Mouse (Mus musculus) C2C12 (cell line): ENCODE results near the gene Tctn1. TPM values are rescaled to one million over a fixed set of nuclear protein-coding genes. Genes with fewer than 3 reads are reported as not detected.

ENCODE experiments used
- H3K27me3 ChIP-seq: one replicate; pipeline ENCODE4 v1.6.1; 2011; ENCODE audit not compliant: control insufficient read depth, insufficient read depth, insufficient read length
- H3K36me3 ChIP-seq: one replicate; pipeline ENCODE4 v1.6.1; 2011; ENCODE audit not compliant: control insufficient read depth, insufficient read depth
- H3K4me3 ChIP-seq: one replicate; pipeline ENCODE4 v1.5.1; 2011; ENCODE audit warnings: mild to moderate bottlenecking, control low read depth; ENCODE audit not compliant: poor library complexity, insufficient read depth, severe bottlenecking
- H3K79me2 ChIP-seq: one replicate; pipeline ENCODE4 v1.6.1; 2011; ENCODE audit not compliant: control insufficient read depth, insufficient read depth
- H3K79me3 ChIP-seq: one replicate; pipeline ENCODE4 v1.6.1; 2011; ENCODE audit warnings: low read depth, control low read depth
- H3ac ChIP-seq: one replicate; pipeline ENCODE3; 2011; ENCODE audit warnings: low read depth; ENCODE audit not compliant: control insufficient read depth, insufficient read length
- CEBPB ChIP-seq: IDR thresholded peaks from one replicate; pipeline ENCODE4 v1.6.1; 2011; ENCODE audit warnings: low read depth, mild to moderate bottlenecking, control low read depth, moderate library complexity
- CTCF ChIP-seq: IDR thresholded peaks from one replicate; pipeline ENCODE4 v1.5.1; 2011; ENCODE audit not compliant: control insufficient read depth, insufficient read depth, insufficient read length
- FOSL1 ChIP-seq: IDR thresholded peaks from one replicate; pipeline ENCODE4 v1.8.0; 2011; ENCODE audit warnings: mild to moderate bottlenecking, low read length; ENCODE audit not compliant: poor library complexity, insufficient read depth, severe bottlenecking
- MAX ChIP-seq: IDR thresholded peaks from one replicate; pipeline ENCODE4 v1.6.1; 2011; ENCODE audit warnings: mild to moderate bottlenecking, control low read depth
- MYOD1 ChIP-seq: IDR thresholded peaks from one replicate; pipeline ENCODE4 v1.6.1; 2011; ENCODE audit warnings: low read depth; ENCODE audit not compliant: control insufficient read depth, insufficient read length
- MYOG ChIP-seq: IDR thresholded peaks from one replicate; pipeline ENCODE4 v1.6.1; 2011; ENCODE audit not compliant: control insufficient read depth, insufficient read length; ENCODE audit errors: extremely low read depth
- USF1 ChIP-seq: IDR thresholded peaks from one replicate; pipeline ENCODE4 v1.6.1; 2011; ENCODE audit warnings: low read depth, mild to moderate bottlenecking, control low read depth, moderate library complexity
- polyA plus RNA-seq: library from polyadenylated mRNA; unstranded; fragments of >200 nt; fragmentation: generic; extraction: Trizol; gene quantifications from one replicate; pipeline ENCODE4 v1.2.1, GENCODE M21; 2012; ENCODE audit warnings: missing spikeins

Gene Tctn1
- polyA plus RNA-seq, 1 experiment: 2.6 TPM

- H3K4me3 ChIP-seq: no peak overlapping the region
- H3K79me3 ChIP-seq: no peaks in the 10 kb centered on the region
- H3K36me3 ChIP-seq: no peaks in the 10 kb centered on the region
- no peak overlapping the region for H3ac ChIP-seq
- H3K79me2 ChIP-seq: no peaks in the 10 kb centered on the region
- TF ChIP-seq MYOD1 (no peak), MYOG (no peak), FOSL1 (no peak), MAX (no peak), CEBPB (no peak), CTCF (no peak), USF1 (no peak)
- H3K27me3 ChIP-seq: peaks cover 57% of the 10 kb centered on the region
Observed at GRCm38 (mm10) chr5:122234319-122235195, 29.7 kb downstream of the Tctn1 start.

- Histone ChIP-seq H3ac (no peak overlapping the region), H3K79me3 (no peaks in the 10 kb centered on the region), H3K79me2 (no peaks in the 10 kb centered on the region), H3K4me3 (no peak overlapping the region), H3K27me3 (peaks cover 57% of the 10 kb centered on the region), H3K36me3 (no peaks in the 10 kb centered on the region)
- TF ChIP-seq MYOD1 (no peak), CEBPB (no peak), MAX (no peak), CTCF (no peak), FOSL1 (no peak), MYOG (no peak), USF1 (no peak)
Observed at GRCm38 (mm10) chr5:122233695-122234094, 30.6 kb downstream of the Tctn1 start.

- H3K79me3 ChIP-seq: no peaks in the 10 kb centered on the region
- H3K4me3 ChIP-seq: no peak overlapping the region
- peaks cover 54% of the 10 kb centered on the region for H3K27me3 ChIP-seq
- H3ac ChIP-seq: no peak overlapping the region
- TF ChIP-seq CTCF (no peak), MAX (no peak), CEBPB (no peak), FOSL1 (no peak)
- no peaks in the 10 kb centered on the region for H3K79me2 ChIP-seq
- H3K36me3 ChIP-seq: no peaks in the 10 kb centered on the region
Observed at GRCm38 (mm10) chr5:122233077-122233581, 31.1 kb downstream of the Tctn1 start.

- no peak overlapping the region for H3K4me3 ChIP-seq
- H3K27me3 ChIP-seq: peaks cover 50% of the 10 kb centered on the region
- no peak overlapping the region for H3ac ChIP-seq
- H3K79me2 ChIP-seq: no peaks in the 10 kb centered on the region
- TF ChIP-seq USF1 (no peak), CTCF (no peak), MYOG (no peak), CEBPB (no peak), FOSL1 (no peak), MYOD1 (no peak), MAX (no peak)
- no peaks in the 10 kb centered on the region for H3K79me3 ChIP-seq
- no peaks in the 10 kb centered on the region for H3K36me3 ChIP-seq
Observed at GRCm38 (mm10) chr5:122232004-122232403, 32.3 kb downstream of the Tctn1 start.

GRCm38 (mm10) chr5:122231431-122231830 lies 32.8 kb downstream of the Tctn1 start:
- H3ac ChIP-seq: no peak overlapping the region
- H3K79me3 ChIP-seq: no peaks in the 10 kb centered on the region
- peaks cover 44% of the 10 kb centered on the region for H3K27me3 ChIP-seq
- H3K79me2 ChIP-seq: no peaks in the 10 kb centered on the region
- H3K36me3 ChIP-seq: no peaks in the 10 kb centered on the region
- no peak overlapping the region for H3K4me3 ChIP-seq
- no peak for TF ChIP-seq MYOG
- no peak for TF ChIP-seq MYOD1
- TF ChIP-seq MAX: no peak
- no peak for TF ChIP-seq CTCF

GRCm38 (mm10) chr5:122230816-122231215 lies 33.4 kb downstream of the Tctn1 start:
- H3K79me2 ChIP-seq: no peaks in the 10 kb centered on the region
- no peaks in the 10 kb centered on the region for H3K36me3 ChIP-seq
- no peaks in the 10 kb centered on the region for H3K79me3 ChIP-seq
- peaks cover 38% of the 10 kb centered on the region for H3K27me3 ChIP-seq
- no peak overlapping the region for H3ac ChIP-seq
- H3K4me3 ChIP-seq: no peak overlapping the region
- no peak for TF ChIP-seq CEBPB
- TF ChIP-seq CTCF: no peak
- no peak for TF ChIP-seq USF1
- no peak for TF ChIP-seq FOSL1
- no peak for TF ChIP-seq MYOD1
- no peak for TF ChIP-seq MAX
- TF ChIP-seq MYOG: no peak
